Mouse (Mus musculus) midbrain, embryonic 10.5 days (tissue): ENCODE measurements around the gene Fam219b. TPM values are rescaled to one million over a fixed set of nuclear protein-coding genes. Genes with fewer than 3 reads are reported as not detected.
A peak's percentile ranks its signal among the peaks of the same experiment; 100 is the strongest.

Experiments
- DNase-seq: peaks from one replicate; pipeline ENCODE4 v3.0.0-alpha.2; 2017; ENCODE audit warnings: low spot score
- H3K27ac ChIP-seq: fragments of 300-500 bp; sonication (generic); replicated peaks from 2 replicates; pipeline ENCODE4 v1.5.1; 2016; ENCODE audit warnings: mild to moderate bottlenecking
- H3K27me3 ChIP-seq: fragments of 300-500 bp; sonication (generic); 2 replicates; pipeline ENCODE4 v1.6.1; 2016; ENCODE audit warnings: low read depth, mild to moderate bottlenecking; ENCODE audit not compliant: poor library complexity, severe bottlenecking
- H3K36me3 ChIP-seq: fragments of 300-500 bp; sonication (generic); 2 replicates; pipeline ENCODE4 v1.6.1; 2016; ENCODE audit warnings: mild to moderate bottlenecking, moderate library complexity
- H3K4me1 ChIP-seq: fragments of 300-500 bp; sonication (generic); 2 replicates; pipeline ENCODE4 v1.6.1; 2016
- H3K4me3 ChIP-seq: fragments of 300-500 bp; sonication (generic); 2 replicates; pipeline ENCODE4 v1.5.1; 2016; ENCODE audit warnings: mild to moderate bottlenecking, moderate library complexity
- H3K9me3 ChIP-seq: fragments of 300-500 bp; sonication (generic); replicated peaks from 2 replicates; pipeline ENCODE4 v1.6.1; 2016; ENCODE audit warnings: mild to moderate bottlenecking
- WGBS: fragments of 180-500 bp; shearing (Covaris S2); methylation state at CpG from one replicate; pipeline ENCODE4 v1.1.7; 2016; 5-methylcytosine and 5-hydroxymethylcytosine counted together
- polyA plus RNA-seq: library from polyadenylated mRNA; unstranded; fragments of >200 nt; fragmentation: Nextera tagmentation; extraction: Ambion mirVana; gene quantifications from 2 replicates; pipeline ENCODE4 v1.2.1, GENCODE M21; 2016

Fam219b gene
- polyA plus RNA-seq, 1 experiment from 2014 or later, result 16.8 TPM

DNA sequence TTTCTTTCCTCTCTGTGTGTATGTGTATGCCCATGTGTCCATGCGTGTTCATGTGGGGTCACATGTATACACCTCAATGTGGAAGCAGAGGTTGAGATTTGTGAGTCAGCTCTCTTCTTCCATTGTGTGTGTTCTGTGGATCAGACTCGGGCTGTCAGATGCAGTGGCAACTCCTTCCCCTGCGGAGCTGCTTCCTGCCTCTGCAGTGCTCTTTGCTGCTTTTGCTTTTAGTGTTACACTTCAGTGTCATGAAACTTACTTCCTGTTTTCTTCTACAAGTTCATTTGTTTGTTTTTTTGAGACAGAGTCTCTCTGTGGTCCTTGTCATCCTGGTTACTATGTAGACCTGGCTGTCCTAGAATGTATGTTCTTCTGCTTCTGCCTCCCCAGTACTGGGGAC lies 47.7 kb downstream of the Fam219b start:
- Histone ChIP-seq H3K36me3 (peaks cover 77% of the 10 kb centered on the region), H3K27me3 (no peaks in the 10 kb centered on the region), H3K4me1 (peaks cover 16% of the 10 kb centered on the region), H3K27ac (no peak overlapping the region), H3K4me3 (no peak overlapping the region), H3K9me3 (no peaks in the 10 kb centered on the region)
- no peak for DNase-seq
- 84% methylated on average over 3 of the region's 3 CpGs for WGBS

GRCm38 (mm10) chr9:57589224-57590126 lies 52.1 kb downstream of the Fam219b start, which contains the start of gene Ulk3:
Ulk3 (plus strand) TSS chr9:57589452.
- Histone ChIP-seq H3K27ac (peak within 1 kb of the TSS; percentile 87), H3K4me3 (peak within 1 kb of the TSS; percentile 71), H3K27me3 (0 out of 2 replicates have a peak, but pooled peaks cover 7% of the 10 kb centered on the region), H3K9me3 (no peaks in the 10 kb centered on the region), H3K4me1 (peaks cover 49% of the 10 kb centered on the region), H3K36me3 (peaks cover 52% of the 10 kb centered on the region)
- DNase-seq, result peak; percentile 78
- WGBS, result under 1% methylated on average over 58 of the region's 58 CpGs

- no peaks in the 10 kb centered on the region for H3K9me3 ChIP-seq
Measured at GRCm38 (mm10) chr9:57590726-57591125, 53.4 kb downstream of the Fam219b start.

More at GRCm38 (mm10) chr9:57590726-57591125, 53.4 kb downstream of the Fam219b start:
- Histone ChIP-seq H3K27ac (0 out of 2 replicates have a peak overlapping the region, but pooled peaks have one; percentile 87), H3K4me1 (peaks cover 50% of the 10 kb centered on the region), H3K27me3 (0 out of 2 replicates have a peak, but pooled peaks cover 7% of the 10 kb centered on the region), H3K4me3 (peak overlapping the region; percentile 71), H3K36me3 (peaks cover 51% of the 10 kb centered on the region)
- no peak for DNase-seq
- WGBS, result 34% methylated on average over 5 of the region's 5 CpGs

Other genes starting within 250 kb of the Fam219b start
- gene Ppcdc, start 97.4 kb upstream of the Fam219b start, polyA plus RNA-seq, result 25.8 and 26.7 TPM in 2 replicates
- gene Scamp5, start 69.5 kb upstream of the Fam219b start, polyA plus RNA-seq, result 17.3 and 26.3 TPM in 2 replicates
- 2.5 and 9.3 TPM in 2 replicates for gene Rpp25, start 33.5 kb upstream of the Fam219b start, polyA plus RNA-seq
- gene Cox5a, start 16.3 kb upstream of the Fam219b start, polyA plus RNA-seq, result 705 and 737 TPM in 2 replicates
- gene Mpi, start 15.2 kb downstream of the Fam219b start, polyA plus RNA-seq, result 64.7 and 74.4 TPM in 2 replicates
- gene Scamp2, start 23.4 kb downstream of the Fam219b start, polyA plus RNA-seq, result 52.4 and 58.9 TPM in 2 replicates
- gene Ulk3, start 51.9 kb downstream of the Fam219b start, polyA plus RNA-seq, result 14.5 and 18.8 TPM in 2 replicates
- gene Cplx3, start 68.8 kb downstream of the Fam219b start, polyA plus RNA-seq, result 2.5 and 3.1 TPM in 2 replicates
- 0.10 TPM in 1 of 2 replicates, not detected in the other for gene Lman1l, start 83.2 kb downstream of the Fam219b start, polyA plus RNA-seq
- 38.9 and 41.5 TPM in 2 replicates for gene Csk, start 116.1 kb downstream of the Fam219b start, polyA plus RNA-seq
- gene Cyp1a2, start 146.2 kb downstream of the Fam219b start, polyA plus RNA-seq, result not detected in 2 replicates
- gene Cyp1a1, start 150.4 kb downstream of the Fam219b start, polyA plus RNA-seq, result 0.04 TPM in 1 of 2 replicates, not detected in the other
- gene Edc3, start 171.0 kb downstream of the Fam219b start, polyA plus RNA-seq, result 42.8 and 46.6 TPM in 2 replicates
- gene Clk3, start 228.3 kb downstream of the Fam219b start, polyA plus RNA-seq, result 100 and 106 TPM in 2 replicates